Mouse (Mus musculus) limb, embryonic 14.5 days (tissue): ENCODE results near the gene Cyth3. TPM values are rescaled to one million over a fixed set of nuclear protein-coding genes. Genes with fewer than 3 reads are reported as not detected.

ENCODE experiments used
- ATAC-seq: fragments of 200-750 bp; cut with Nextera tagmentation; 2 replicates; pipeline ENCODE4 v1.8.0; 2017; ENCODE audit warnings: low read depth, moderate number of reproducible peaks, moderate TSS enrichment; ENCODE audit not compliant: low FRiP score
- DNase-seq: peaks from one replicate; pipeline ENCODE4 v3.0.0-alpha.2; 2015; ENCODE audit warnings: low spot score
- H3K27ac ChIP-seq: fragments of 300-500 bp; sonication (generic); replicated peaks from 2 replicates; pipeline ENCODE4 v1.5.1; 2014; ENCODE audit warnings: low read depth, mild to moderate bottlenecking, low read length, moderate library complexity, mixed read lengths
- H3K27me3 ChIP-seq: fragments of 300-500 bp; sonication (generic); 2 replicates; pipeline ENCODE4 v1.6.1; 2014; ENCODE audit warnings: low read length, mixed read lengths; ENCODE audit not compliant: control insufficient read depth, insufficient read depth
- H3K36me3 ChIP-seq: fragments of 300-500 bp; sonication (generic); 2 replicates; pipeline ENCODE4 v1.6.1; 2014; ENCODE audit warnings: mild to moderate bottlenecking, low read length, moderate library complexity, mixed read lengths; ENCODE audit not compliant: control insufficient read depth, insufficient read depth
- H3K4me1 ChIP-seq: fragments of 300-500 bp; sonication (generic); 2 replicates; pipeline ENCODE4 v1.6.1; 2014; ENCODE audit warnings: antibody characterized with exemption, low read length, mixed read lengths; ENCODE audit not compliant: control insufficient read depth, insufficient read depth
- H3K4me2 ChIP-seq: fragments of 300-500 bp; sonication (generic); replicated peaks from 2 replicates; pipeline ENCODE4 v1.6.1; 2014; ENCODE audit warnings: low read depth, mild to moderate bottlenecking, low read length, moderate library complexity; ENCODE audit not compliant: severe bottlenecking
- H3K4me3 ChIP-seq: fragments of 300-500 bp; sonication (generic); replicated peaks from 2 replicates; pipeline ENCODE4 v1.5.1; 2014; ENCODE audit warnings: low read length
- H3K9ac ChIP-seq: fragments of 300-500 bp; sonication (generic); 2 replicates; pipeline ENCODE4 v1.6.1; 2014; ENCODE audit warnings: mild to moderate bottlenecking, low read depth, low read length, moderate library complexity; ENCODE audit not compliant: severe bottlenecking
- H3K9me3 ChIP-seq: fragments of 300-500 bp; sonication (generic); 2 replicates; pipeline ENCODE4 v1.6.1; 2016; ENCODE audit warnings: low read length; ENCODE audit not compliant: control insufficient read depth
- POLR2A ChIP-seq: fragments of 200-500 bp; IDR thresholded peaks from 2 replicates; pipeline ENCODE4 v1.8.0; 2012; ENCODE audit warnings: inconsistent platforms, mild to moderate bottlenecking, moderate library complexity, borderline replicate concordance; ENCODE audit not compliant: insufficient read depth, insufficient read length; ENCODE audit errors: extremely low read depth
- WGBS: fragments of 180-500 bp; shearing (Covaris S2); extraction: QIAGEN DNeasy Blood & Tissue Kit; methylation state at CpG from one replicate; pipeline ENCODE4 v1.1.7; 2014; 5-methylcytosine and 5-hydroxymethylcytosine counted together
- polyA plus RNA-seq, 2 experiments: library from polyadenylated mRNA; depleted of rRNA in 1 of 2; stranded (reverse) in 1 of 2; unstranded in 1 of 2; fragments of >200 nt; fragmentation: Nextera tagmentation in 1 of 2; extraction: Ambion mirVana in 1 of 2; gene quantifications; 2 replicates each; pipeline versions ENCODE4 v1.2.1 to v1.2.3; 2012 to 2014

Cyth3 gene
- polyA plus RNA-seq, 2 experiments = 50.6 to 60.5 TPM

DNA sequence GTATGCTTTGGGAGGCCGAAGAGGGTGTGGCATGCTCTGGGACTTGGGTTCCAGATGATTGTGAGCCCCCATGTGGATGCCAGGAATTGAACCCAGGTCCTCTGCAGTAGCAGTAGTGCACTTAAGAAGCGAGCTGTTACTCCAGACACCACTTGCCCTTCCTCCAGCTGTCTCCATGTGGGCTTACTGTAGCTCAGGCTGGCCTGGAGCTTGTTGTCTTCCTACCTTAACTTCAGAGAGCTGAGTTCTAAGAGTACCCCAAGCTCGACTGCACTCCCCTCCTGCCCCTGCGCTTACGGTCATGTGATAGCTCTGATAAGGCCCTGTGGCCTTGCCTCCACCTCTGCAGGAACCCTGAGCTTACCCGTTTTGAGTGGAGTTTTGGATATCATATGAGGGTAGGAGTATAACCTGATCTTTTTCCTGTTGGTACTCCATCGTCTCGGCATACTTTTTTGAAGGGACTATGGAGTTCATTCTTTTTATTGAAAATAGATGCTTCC is 36.8 kb downstream of the Cyth3 start:
- DNase-seq (no peak), ATAC-seq (no peak)
- H3K9me3 ChIP-seq = no peaks in the 10 kb centered on the region
- H3K4me3 ChIP-seq = no peak overlapping the region
- no peak overlapping the region for H3K27ac ChIP-seq
- no peak overlapping the region for H3K9ac ChIP-seq
- H3K4me1 ChIP-seq = peaks cover 57% of the 10 kb centered on the region
- H3K27me3 ChIP-seq = no peaks in the 10 kb centered on the region
- WGBS = 84% methylated on average over 8 of the region's 8 CpGs
- H3K36me3 ChIP-seq = no peaks in the 10 kb centered on the region
- no peak overlapping the region for H3K4me2 ChIP-seq
- TF ChIP-seq POLR2A = no peak

DNA sequence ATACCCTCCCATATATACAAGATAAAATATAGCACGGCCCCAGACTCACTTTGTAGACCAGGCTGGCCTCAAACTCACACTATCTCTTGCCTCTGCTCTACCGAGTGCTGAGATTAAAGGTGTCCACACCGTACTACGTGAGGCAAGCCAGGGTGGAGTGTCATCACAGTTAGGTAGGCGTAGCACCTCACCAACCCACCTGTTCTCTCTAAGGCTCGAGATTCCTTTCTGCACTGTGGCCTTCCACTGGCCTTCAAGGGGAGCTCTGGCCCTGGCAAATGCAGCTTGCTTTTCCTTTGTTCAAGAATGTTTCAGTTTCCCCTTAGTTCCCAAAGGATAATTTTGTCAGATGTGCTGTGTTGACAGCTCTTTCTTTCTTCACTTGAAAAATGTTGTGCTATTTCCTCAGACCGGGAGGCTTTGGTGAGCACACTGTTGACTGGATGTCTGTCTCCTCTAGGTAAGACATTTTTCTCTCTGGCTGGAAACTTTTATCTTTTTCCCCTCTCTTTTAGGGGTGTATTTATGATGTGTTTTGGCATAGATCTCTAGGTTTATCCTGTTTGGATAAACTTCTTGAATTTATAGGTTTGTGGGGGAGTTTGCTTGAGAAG is 40.9 kb downstream of the Cyth3 start:
- 65% methylated on average over 7 of the region's 7 CpGs for WGBS
- TF ChIP-seq POLR2A = no peak
- Histone ChIP-seq H3K9ac (no peak overlapping the region), H3K27me3 (no peaks in the 10 kb centered on the region), H3K36me3 (no peaks in the 10 kb centered on the region), H3K4me3 (no peak overlapping the region), H3K9me3 (no peaks in the 10 kb centered on the region), H3K4me1 (peaks cover 24% of the 10 kb centered on the region), H3K4me2 (no peak overlapping the region), H3K27ac (peak overlapping the region; percentile 21; the same call in 1 of the 2 replicates)
- peak; percentile 52 for DNase-seq
- ATAC-seq = peak; percentile 41; the same call in 1 of the 2 replicates

DNA sequence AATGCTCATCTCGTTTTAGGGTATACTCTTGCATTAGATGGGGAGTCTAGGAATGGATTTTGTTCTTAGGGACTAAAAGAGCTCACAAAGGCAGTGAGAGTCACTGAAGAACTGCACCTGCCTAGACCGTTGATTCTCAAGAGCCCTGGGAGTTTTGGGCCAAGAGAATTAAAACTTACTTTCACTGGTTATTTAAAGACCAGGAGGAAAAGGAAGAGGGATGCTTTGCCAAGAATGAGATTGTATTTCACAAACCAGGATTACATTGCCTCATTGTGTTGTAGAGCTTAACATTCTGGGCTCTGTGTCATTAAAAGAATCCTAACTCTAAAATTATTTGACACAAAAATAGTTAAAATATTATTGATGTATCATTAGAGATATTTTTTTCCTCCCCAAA is 43.3 kb downstream of the Cyth3 start:
- WGBS = 61% methylated on average over 2 of the region's 2 CpGs
- Histone ChIP-seq H3K36me3 (no peaks in the 10 kb centered on the region), H3K4me1 (peaks cover 23% of the 10 kb centered on the region), H3K9me3 (no peaks in the 10 kb centered on the region), H3K27ac (no peak overlapping the region), H3K4me2 (no peak overlapping the region), H3K4me3 (no peak overlapping the region), H3K9ac (no peak overlapping the region), H3K27me3 (no peaks in the 10 kb centered on the region)
- TF ChIP-seq POLR2A = no peak
- no peak for DNase-seq
- ATAC-seq = no peak

GRCm38 (mm10) chr5:143666015-143666414 is 43.8 kb downstream of the Cyth3 start:
- no peak for DNase-seq

DNA sequence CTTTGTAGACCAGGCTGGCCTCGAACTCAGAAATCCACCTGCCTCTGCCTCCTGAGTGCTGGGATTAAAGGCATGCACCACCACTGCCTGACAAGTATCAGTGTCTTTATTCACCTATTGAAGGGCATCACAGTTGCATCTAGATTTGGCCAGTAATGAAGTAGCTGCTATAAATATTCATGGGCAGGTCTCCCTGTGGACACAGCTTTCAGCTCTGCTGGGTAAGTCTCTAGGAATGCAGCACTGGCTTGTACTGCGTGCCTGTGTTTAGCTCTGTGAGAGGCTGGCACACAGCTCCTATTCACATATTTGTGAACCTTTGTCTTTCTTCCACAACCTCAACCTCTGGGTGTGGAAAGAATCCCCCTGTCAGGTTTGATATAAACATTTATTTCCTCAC is 46.6 kb downstream of the Cyth3 start:
- Histone ChIP-seq H3K27ac (no peak overlapping the region), H3K9me3 (no peaks in the 10 kb centered on the region), H3K4me2 (no peak overlapping the region), H3K9ac (no peak overlapping the region), H3K27me3 (no peaks in the 10 kb centered on the region), H3K4me3 (no peak overlapping the region), H3K36me3 (no peaks in the 10 kb centered on the region), H3K4me1 (peaks cover 24% of the 10 kb centered on the region)
- ATAC-seq = peak; percentile 47; the same call in 1 of the 2 replicates
- WGBS = 58% methylated on average over 2 of the region's 2 CpGs
- no peak for TF ChIP-seq POLR2A
- no peak for DNase-seq

More at GRCm38 (mm10) chr5:143666015-143666414, 43.8 kb downstream of the Cyth3 start:
- no peaks in the 10 kb centered on the region for H3K27me3 ChIP-seq
- no peak for TF ChIP-seq POLR2A
- no peak for ATAC-seq
- no peak overlapping the region for H3K9ac ChIP-seq
- no peaks in the 10 kb centered on the region for H3K9me3 ChIP-seq
- H3K4me1 ChIP-seq = peaks cover 20% of the 10 kb centered on the region
- no peak overlapping the region for H3K4me3 ChIP-seq
- no peaks in the 10 kb centered on the region for H3K36me3 ChIP-seq
- H3K27ac ChIP-seq = no peak overlapping the region
- 84% methylated on average over 1 of the region's 1 CpGs for WGBS
- H3K4me2 ChIP-seq = no peak overlapping the region

- H3K27me3 ChIP-seq = no peaks in the 10 kb centered on the region
- H3K4me1 ChIP-seq = peaks cover 28% of the 10 kb centered on the region
- H3K4me2 ChIP-seq = no peak overlapping the region
- ATAC-seq = no peak
- H3K4me3 ChIP-seq = no peak overlapping the region
- no peak for TF ChIP-seq POLR2A
- WGBS = 58% methylated on average over 2 of the region's 2 CpGs
- no peak overlapping the region for H3K9ac ChIP-seq
- no peaks in the 10 kb centered on the region for H3K36me3 ChIP-seq
- H3K9me3 ChIP-seq = no peaks in the 10 kb centered on the region
- peak overlapping the region; percentile 22; the same call in 1 of the 2 replicates for H3K27ac ChIP-seq
- no peak for DNase-seq
Measured at GRCm38 (mm10) chr5:143669393-143669792, 47.1 kb downstream of the Cyth3 start.
